Mouse (Mus musculus) ES-Bruce4 (cell line): ENCODE results near the gene Sidt2.

Experiments used
- EP300 ChIP-seq: IDR thresholded peaks from 2 replicates; pipeline ENCODE4 v1.6.1; 2011; ENCODE audit warnings: low read depth, low read length; ENCODE audit not compliant: insufficient read depth
- POLR2A ChIP-seq: IDR thresholded peaks from one replicate; pipeline ENCODE4 v1.8.1; 2011; ENCODE audit warnings: low read length; ENCODE audit not compliant: insufficient read depth

DNA sequence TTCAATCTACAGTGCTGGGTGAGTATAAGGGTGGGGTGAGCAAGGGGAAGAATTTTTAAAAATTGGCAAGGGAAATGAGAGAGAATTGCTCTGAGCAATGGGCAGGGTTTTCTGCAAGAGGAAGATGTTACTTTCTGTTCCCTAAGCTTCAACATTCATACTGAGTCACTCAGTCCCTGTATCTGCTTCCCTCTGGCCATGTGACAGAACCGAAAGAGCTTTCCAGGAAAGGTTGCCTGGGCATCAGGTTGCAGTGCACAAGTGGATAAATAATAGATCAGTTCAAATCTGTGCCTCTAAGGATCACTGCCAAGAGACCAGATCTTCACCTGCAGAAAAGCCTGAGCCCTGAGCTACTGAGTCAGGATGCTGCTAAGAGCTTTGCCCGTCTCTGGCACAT is 6.8 kb upstream of the Sidt2 start:
- TF ChIP-seq POLR2A: no peak
- no peak for TF ChIP-seq EP300
